Mouse (Mus musculus) ES-Bruce4 (cell line): ENCODE data around the gene Grb2. TPM values are rescaled to one million over a fixed set of nuclear protein-coding genes. Genes with fewer than 3 reads are reported as not detected.

ENCODE experiments used
- H3K27ac ChIP-seq: 2 replicates; pipeline ENCODE4 v1.5.1; 2012; ENCODE audit warnings: low read length, inconsistent platforms; ENCODE audit not compliant: insufficient read depth
- H3K27me3 ChIP-seq: 2 replicates; pipeline ENCODE4 v1.6.1; 2012; ENCODE audit warnings: mild to moderate bottlenecking, low read length, inconsistent platforms; ENCODE audit not compliant: control insufficient read depth, poor library complexity, insufficient read depth, severe bottlenecking
- H3K36me3 ChIP-seq: 2 replicates; pipeline ENCODE4 v1.6.1; 2012; ENCODE audit warnings: inconsistent platforms, mild to moderate bottlenecking, low read length, moderate library complexity; ENCODE audit not compliant: control insufficient read depth, poor library complexity, insufficient read depth, severe bottlenecking
- H3K4me1 ChIP-seq: one replicate; pipeline ENCODE4 v1.8.1; 2011; ENCODE audit warnings: low read length; ENCODE audit not compliant: control insufficient read depth, insufficient read depth
- H3K4me3 ChIP-seq: 2 replicates; pipeline ENCODE4 v1.5.1; 2011; ENCODE audit warnings: low read depth, mild to moderate bottlenecking, low read length
- H3K9ac ChIP-seq: 2 replicates; pipeline ENCODE4 v1.6.1; 2012; ENCODE audit warnings: low read depth, mild to moderate bottlenecking, inconsistent platforms; ENCODE audit not compliant: poor library complexity, severe bottlenecking
- H3K9me3 ChIP-seq: replicated peaks from 2 replicates; pipeline ENCODE4 v1.6.1; 2012; ENCODE audit warnings: mild to moderate bottlenecking, low read length, inconsistent platforms; ENCODE audit not compliant: control insufficient read depth, poor library complexity, insufficient read depth, severe bottlenecking
- CTCF ChIP-seq: IDR thresholded peaks from one replicate; pipeline ENCODE4 v1.8.1; 2011; ENCODE audit warnings: low read depth, low read length
- EP300 ChIP-seq: IDR thresholded peaks from 2 replicates; pipeline ENCODE4 v1.6.1; 2011; ENCODE audit warnings: low read depth, low read length; ENCODE audit not compliant: insufficient read depth
- POLR2A ChIP-seq: IDR thresholded peaks from one replicate; pipeline ENCODE4 v1.8.1; 2011; ENCODE audit warnings: low read length; ENCODE audit not compliant: insufficient read depth
- polyA plus RNA-seq: library from polyadenylated mRNA; stranded (reverse); fragments of >200 nt; gene quantifications from 2 replicates; pipeline ENCODE4 v1.2.4, GENCODE M21; 2011; ENCODE audit warnings: low read depth; ENCODE audit not compliant: missing spikeins, insufficient read depth, insufficient read length

Grb2 gene
- polyA plus RNA-seq, 1 experiment, result 75.0 TPM

GRCm38 (mm10) chr11:115716410-115717338, 8.3 kb upstream of the Grb2 start:
- no peak for TF ChIP-seq POLR2A
- TF ChIP-seq EP300, result no peak
- TF ChIP-seq CTCF, result no peak
- Histone ChIP-seq H3K36me3 (no peaks in the 10 kb centered on the region), H3K9ac (no peak overlapping the region), H3K4me1 (no peaks in the 10 kb centered on the region), H3K4me3 (no peak overlapping the region), H3K9me3 (no peaks in the 10 kb centered on the region), H3K27ac (no peak overlapping the region), H3K27me3 (no peaks in the 10 kb centered on the region)

GRCm38 (mm10) chr11:115714491-115714890, 6.1 kb upstream of the Grb2 start:
- H3K27me3 ChIP-seq, result no peaks in the 10 kb centered on the region
- H3K4me3 ChIP-seq, result no peak overlapping the region
- no peaks in the 10 kb centered on the region for H3K9me3 ChIP-seq
- no peak overlapping the region for H3K9ac ChIP-seq
- H3K4me1 ChIP-seq, result no peaks in the 10 kb centered on the region
- H3K36me3 ChIP-seq, result no peaks in the 10 kb centered on the region
- no peak for TF ChIP-seq EP300
- TF ChIP-seq CTCF, result peak; percentile 45
- no peak overlapping the region for H3K27ac ChIP-seq

- Histone ChIP-seq H3K27ac (no peak overlapping the region), H3K9ac (no peak overlapping the region), H3K4me1 (no peaks in the 10 kb centered on the region), H3K9me3 (no peaks in the 10 kb centered on the region), H3K36me3 (no peaks in the 10 kb centered on the region), H3K27me3 (no peaks in the 10 kb centered on the region), H3K4me3 (no peak overlapping the region)
- no peak for TF ChIP-seq CTCF
- TF ChIP-seq EP300, result no peak
- no peak for TF ChIP-seq POLR2A
Measured at GRCm38 (mm10) chr11:115713447-115713846, 5.0 kb upstream of the Grb2 start.

GRCm38 (mm10) chr11:115712674-115713298, 4.4 kb upstream of the Grb2 start:
- Histone ChIP-seq H3K9ac (no peak overlapping the region), H3K9me3 (no peaks in the 10 kb centered on the region), H3K4me3 (no peak overlapping the region), H3K27ac (no peak overlapping the region), H3K4me1 (no peaks in the 10 kb centered on the region), H3K36me3 (no peaks in the 10 kb centered on the region), H3K27me3 (no peaks in the 10 kb centered on the region)
- TF ChIP-seq POLR2A, result no peak
- no peak for TF ChIP-seq CTCF
- no peak for TF ChIP-seq EP300

- no peaks in the 10 kb centered on the region for H3K9me3 ChIP-seq
- H3K36me3 ChIP-seq, result no peaks in the 10 kb centered on the region
- no peaks in the 10 kb centered on the region for H3K4me1 ChIP-seq
- TF ChIP-seq EP300 (no peak), CTCF (no peak), POLR2A (no peak)
- no peak overlapping the region for H3K4me3 ChIP-seq
- no peak overlapping the region for H3K27ac ChIP-seq
- no peak overlapping the region for H3K9ac ChIP-seq
- no peaks in the 10 kb centered on the region for H3K27me3 ChIP-seq
Measured at GRCm38 (mm10) chr11:115712268-115712667, 3.9 kb upstream of the Grb2 start.

GRCm38 (mm10) chr11:115711133-115711532, 2.7 kb upstream of the Grb2 start:
- Histone ChIP-seq H3K4me3 (no peak overlapping the region), H3K9me3 (no peaks in the 10 kb centered on the region), H3K9ac (no peak overlapping the region), H3K27ac (no peak overlapping the region), H3K4me1 (peaks cover 2% of the 10 kb centered on the region), H3K36me3 (no peaks in the 10 kb centered on the region), H3K27me3 (no peaks in the 10 kb centered on the region)
- no peak for TF ChIP-seq EP300
- TF ChIP-seq POLR2A, result no peak
- no peak for TF ChIP-seq CTCF
